Mouse (Mus musculus): ENCODE measurements around the gene Tmem30a.

GRCm38 (mm10) chr9:79806317-79807075, 13.2 kb upstream of the Tmem30a start:
- TF ChIP-seq POLR2A (IDR thresholded peaks at IDR 0.05; ENCODE audit: borderline replicate concordance, insufficient read depth, low read length) (no peak), CTCF (IDR thresholded peaks at IDR 0.05; ENCODE audit: borderline replicate concordance, insufficient read depth, low read depth, low read length) (peak; percentile 15; the same call in 1 of the 2 replicates)

Data from cerebellum, adult 2 months (tissue).